Mouse (Mus musculus) heart, adult 2 months (tissue): ENCODE measurements at regions not wholly inside any gene's neighbourhood (a gene's known extent, or its start where the extent isn't known, plus 50 kb on each side); places are given as distances from the start of the nearest gene placed in this dataset.

Experiments
- DNase-seq, 2 experiments: peaks; one replicate each; pipeline ENCODE4 v3.0.0; 2021
- H3K27ac ChIP-seq: fragments of 200-600 bp; 2 replicates; pipeline ENCODE4 v1.8.1; 2022
- H3K27me3 ChIP-seq: fragments of 200-500 bp; 2 replicates; pipeline ENCODE4 v1.6.1; 2012; ENCODE audit warnings: mild to moderate bottlenecking, low read length, inconsistent platforms, mixed read lengths; ENCODE audit not compliant: control insufficient read depth, insufficient read depth
- H3K36me3 ChIP-seq: fragments of 200-500 bp; 2 replicates; pipeline ENCODE4 v1.6.1; 2012; ENCODE audit warnings: low read length, inconsistent platforms; ENCODE audit not compliant: control insufficient read depth, insufficient read depth
- H3K4me1 ChIP-seq: fragments of 200-500 bp; 2 replicates; pipeline ENCODE4 v1.6.1; 2011; ENCODE audit warnings: low read length; ENCODE audit not compliant: control insufficient read depth, insufficient read depth
- H3K4me3 ChIP-seq: fragments of 200-600 bp; 2 replicates; pipeline ENCODE4 v1.8.1; 2022
- H3K79me2 ChIP-seq: fragments of 200-500 bp; replicated peaks from 2 replicates; pipeline ENCODE4 v1.6.1; 2012; ENCODE audit warnings: mild to moderate bottlenecking, inconsistent platforms, low read length, moderate library complexity, mixed read lengths; ENCODE audit not compliant: control insufficient read depth, insufficient read depth
- H3K9ac ChIP-seq: fragments of 200-500 bp; 2 replicates; pipeline ENCODE4 v1.6.1; 2012; ENCODE audit warnings: low read depth, mild to moderate bottlenecking, control low read depth, inconsistent platforms, low read length, mixed read lengths
- CTCF ChIP-seq: fragments of 200-600 bp; IDR thresholded peaks from 2 replicates; pipeline ENCODE4 v1.8.1; 2022; ENCODE audit warnings: antibody characterized with exemption, mild to moderate bottlenecking, moderate library complexity
- EP300 ChIP-seq: fragments of 200-500 bp; IDR thresholded peaks from 2 replicates; pipeline ENCODE4 v1.6.1; 2011; ENCODE audit warnings: low read depth, low read length, control low read depth; ENCODE audit not compliant: insufficient read depth
- POLR2A ChIP-seq: fragments of 200-500 bp; IDR thresholded peaks from 2 replicates; pipeline ENCODE4 v1.6.1; 2011; ENCODE audit warnings: mild to moderate bottlenecking, low read depth, low read length, control low read depth; ENCODE audit not compliant: insufficient read depth
- WGBS: fragments of 180-500 bp; shearing (Covaris S2); methylation state at CpG from one replicate; pipeline ENCODE4 v1.1.7; 2018; 5-methylcytosine and 5-hydroxymethylcytosine counted together
- intact Hi-C: fragments of 180-260 bp; cut with DNase I; formaldehyde crosslinking; loops from one replicate; pipeline ENCODE4 v1.15.1; 2025

DNA sequence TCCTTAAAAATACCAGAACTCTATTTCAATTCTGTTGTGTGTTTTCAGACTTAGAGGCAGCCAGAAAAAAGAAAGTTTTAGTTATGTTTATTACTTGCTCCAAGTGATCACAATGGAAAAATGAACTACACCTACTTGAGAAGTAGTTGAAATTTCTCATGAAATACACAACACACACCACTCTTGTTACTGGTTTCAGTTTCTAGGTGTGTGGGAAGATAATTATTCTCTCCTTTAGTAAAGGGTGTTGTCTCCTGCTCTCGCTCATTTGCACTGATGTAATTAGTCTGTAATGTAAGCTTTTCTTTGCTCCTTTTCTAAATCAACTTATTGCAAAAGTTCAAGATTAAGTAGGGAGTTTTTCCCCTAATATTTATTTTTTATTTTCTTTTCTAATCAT, 590.4 kb upstream of the Cdh12 start:
- Histone ChIP-seq H3K79me2 (no peaks in the 10 kb centered on the region), H3K4me3 (no peak overlapping the region), H3K9ac (no peak overlapping the region), H3K36me3 (no peaks in the 10 kb centered on the region), H3K27me3 (no peaks in the 10 kb centered on the region), H3K4me1 (no peaks in the 10 kb centered on the region), H3K27ac (no peak overlapping the region)
- 63% methylated on average over 1 of the region's 1 CpGs for WGBS
- DNase-seq = no peak
- no peak for TF ChIP-seq EP300
- no peak for TF ChIP-seq CTCF
- no peak for TF ChIP-seq POLR2A
- intact Hi-C loops = no loop called here

DNA sequence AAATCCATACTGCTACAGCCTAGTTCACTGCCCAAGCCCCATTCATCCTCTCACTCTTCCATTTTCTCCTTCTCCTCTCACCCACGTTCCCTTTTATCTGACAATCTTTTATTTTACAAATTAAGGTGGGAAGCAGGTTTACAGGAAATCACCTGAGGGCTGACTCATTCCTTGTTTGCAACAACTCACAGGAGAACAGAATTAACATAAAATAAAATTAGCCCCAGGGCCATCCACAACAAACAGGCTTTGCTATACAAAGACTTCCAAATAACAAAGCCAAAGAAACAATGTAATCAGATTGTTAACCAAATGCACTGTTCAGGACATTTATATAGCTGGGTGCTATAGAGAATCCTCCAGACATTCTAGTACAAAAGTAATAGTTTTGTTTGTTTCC, 585.1 kb upstream of the Cdh12 start:
- WGBS = 25% methylated on average over 1 of the region's 1 CpGs
- Histone ChIP-seq H3K27ac (no peak overlapping the region), H3K36me3 (no peaks in the 10 kb centered on the region), H3K4me1 (no peaks in the 10 kb centered on the region), H3K9ac (no peak overlapping the region), H3K4me3 (no peak overlapping the region), H3K27me3 (no peaks in the 10 kb centered on the region), H3K79me2 (no peaks in the 10 kb centered on the region)
- TF ChIP-seq POLR2A = no peak
- no peak for DNase-seq
- intact Hi-C loops = no loop called here

DNA sequence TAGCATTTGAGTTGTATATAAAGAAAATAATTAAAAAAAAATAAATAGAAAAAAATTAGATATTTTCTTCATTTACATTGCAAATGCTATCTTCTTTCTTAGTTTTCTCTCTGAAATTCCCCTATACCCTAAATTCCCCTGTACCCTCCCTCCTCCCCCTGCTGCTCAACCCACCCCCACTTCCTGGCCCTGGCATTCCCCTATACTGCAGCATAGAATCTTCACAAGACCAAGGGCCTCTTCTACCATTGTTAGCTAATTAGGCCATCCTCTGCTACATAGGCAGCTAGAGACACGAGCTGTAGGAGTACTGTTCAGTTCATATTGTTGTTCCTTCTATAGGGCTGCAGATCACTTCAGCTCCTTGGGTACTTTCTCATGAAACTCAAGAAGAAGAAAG, 582.5 kb upstream of the Cdh12 start:
- intact Hi-C loops = no loop called here
- H3K4me3 ChIP-seq = no peak overlapping the region
- DNase-seq = no peak
- TF ChIP-seq EP300 = no peak
- H3K27me3 ChIP-seq = no peaks in the 10 kb centered on the region
- H3K36me3 ChIP-seq = no peaks in the 10 kb centered on the region
- no peaks in the 10 kb centered on the region for H3K4me1 ChIP-seq
- no peak overlapping the region for H3K27ac ChIP-seq
- no peak overlapping the region for H3K9ac ChIP-seq
- 53% methylated on average over 1 of the region's 1 CpGs for WGBS
- H3K79me2 ChIP-seq = no peaks in the 10 kb centered on the region

DNA sequence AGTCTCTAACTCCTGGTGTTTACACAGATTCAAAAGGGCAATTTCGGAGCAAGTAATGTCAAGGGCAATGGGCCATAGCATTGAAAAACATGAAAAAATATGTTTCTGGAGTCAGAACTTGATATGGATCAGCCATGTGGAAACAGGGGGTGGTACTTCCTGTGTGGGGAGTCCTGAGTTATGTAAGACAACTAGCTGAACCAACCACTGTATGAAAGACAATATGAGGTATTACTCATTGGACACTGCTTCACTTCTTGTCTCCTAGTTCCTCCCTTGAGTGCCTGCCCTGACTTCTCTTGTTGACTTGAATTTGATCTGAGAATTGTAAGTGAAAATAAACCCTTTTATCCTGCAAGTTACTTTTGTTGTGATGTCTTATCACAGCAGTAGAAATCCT, 580.0 kb upstream of the Cdh12 start:
- Histone ChIP-seq H3K27me3 (no peaks in the 10 kb centered on the region), H3K27ac (no peak overlapping the region), H3K36me3 (no peaks in the 10 kb centered on the region), H3K4me3 (no peak overlapping the region), H3K79me2 (no peaks in the 10 kb centered on the region), H3K9ac (no peak overlapping the region), H3K4me1 (no peaks in the 10 kb centered on the region)
- intact Hi-C loops = no loop called here
- WGBS = 79% methylated on average over 1 of the region's 1 CpGs
- no peak for TF ChIP-seq EP300
- DNase-seq = no peak

DNA sequence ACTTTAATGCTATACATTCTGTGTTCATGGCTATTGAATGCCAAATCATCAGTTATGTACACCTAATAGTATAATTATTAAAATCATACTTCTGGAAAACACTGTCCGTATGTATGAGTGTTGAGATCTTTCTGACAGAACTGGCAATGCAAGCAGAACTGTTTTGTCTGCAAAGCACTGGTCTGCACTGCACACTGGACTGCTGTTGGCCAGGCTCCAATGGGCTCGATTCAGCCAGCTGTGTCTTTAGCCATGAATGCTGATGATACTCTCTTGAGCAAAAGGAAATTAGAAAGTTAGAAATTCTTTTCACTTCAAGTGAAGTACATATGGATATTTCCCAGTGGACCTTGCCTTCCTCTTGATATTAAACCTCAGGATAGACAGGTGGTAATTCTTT, 576.5 kb upstream of the Cdh12 start:
- no peaks in the 10 kb centered on the region for H3K79me2 ChIP-seq
- DNase-seq = peak in 1 of 2 experiments; percentile 4
- no peaks in the 10 kb centered on the region for H3K27me3 ChIP-seq
- H3K9ac ChIP-seq = no peak overlapping the region
- H3K4me3 ChIP-seq = no peak overlapping the region
- H3K4me1 ChIP-seq = no peaks in the 10 kb centered on the region
- H3K36me3 ChIP-seq = no peaks in the 10 kb centered on the region
- WGBS = 31% methylated on average over 2 of the region's 2 CpGs
- intact Hi-C loops = no loop called here
- no peak overlapping the region for H3K27ac ChIP-seq
- TF ChIP-seq EP300 (no peak), POLR2A (no peak), CTCF (no peak)
